Mouse (Mus musculus): ENCODE data around the gene Large1. TPM values are rescaled to one million over a fixed set of nuclear protein-coding genes. Genes with fewer than 3 reads are reported as not detected.

Gene Large1
- total and polyA plus RNA-seq, 3 experiments = not detected

DNA sequence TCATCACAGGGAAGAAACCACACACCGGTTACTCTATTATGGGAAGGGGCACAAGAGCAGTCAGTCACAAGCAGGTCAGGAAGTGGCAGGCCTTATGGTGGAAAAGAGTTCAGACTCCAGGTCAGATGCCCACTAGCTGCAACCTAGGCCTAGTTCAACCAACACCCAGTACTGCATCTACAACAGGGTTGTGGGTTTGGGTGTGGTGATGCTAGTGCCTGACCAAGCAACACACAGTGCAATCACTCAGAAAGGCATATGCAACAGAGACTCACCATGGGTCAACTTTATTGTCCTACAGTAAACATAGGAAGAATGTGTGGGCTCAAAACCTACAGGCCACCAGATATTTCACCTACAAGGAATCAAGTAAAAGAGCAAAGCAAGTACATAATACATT lies 155.6 kb downstream of the Large1 start:
- Histone ChIP-seq H3K79me2 (replicated peaks; ENCODE audit: control insufficient read depth, extremely low read depth, insufficient read depth, poor library complexity, severe bottlenecking) (no peaks in the 10 kb centered on the region), H3K4me1 (ENCODE audit: control insufficient read depth in 1 of 2, insufficient read depth in 2 of 2) (no peaks in the 10 kb centered on the region), H3K36me3 (replicated peaks in 1 of 2; ENCODE audit: control insufficient read depth in 1 of 2, insufficient read depth in 1 of 2, low read length in 1 of 2) (no peaks in the 10 kb centered on the region), H3K9ac (ENCODE audit: insufficient read depth, low read depth) (no peak overlapping the region), H3K27me3 (replicated peaks) (peaks cover 2% of the 10 kb centered on the region), H3K4me2 (ENCODE audit: insufficient read depth, low read depth, poor library complexity, severe bottlenecking) (no peak overlapping the region), H3K9me3 (replicated peaks; ENCODE audit: low read length) (no peaks in the 10 kb centered on the region), H3K27ac (ENCODE audit: insufficient read depth, low read depth) (no peak overlapping the region), H3K4me3 (replicated peaks in 1 of 3; ENCODE audit: low read depth in 2 of 3, low read length in 2 of 3, poor library complexity in 1 of 3) (no peak overlapping the region)
- no peak for TF ChIP-seq ELF1 (IDR thresholded peaks at IDR 0.05; ENCODE audit: low read depth, low read length)
- TF ChIP-seq USF2 (conservative IDR thresholded peaks at IDR 0.05; ENCODE audit: low read depth, low read length) = no peak
- no peak for TF ChIP-seq SMC3 (IDR thresholded peaks at IDR 0.05; ENCODE audit: low read depth, low read length)
- TF ChIP-seq POLR2AphosphoS2 (IDR thresholded peaks at IDR 0.05; ENCODE audit: low read depth, low read length) = no peak
- no peak for TF ChIP-seq GABPA (IDR thresholded peaks at IDR 0.05; ENCODE audit: insufficient replicate concordance, low read depth, low read length)
- TF ChIP-seq ZMIZ1 (IDR thresholded peaks at IDR 0.05; ENCODE audit: low read depth, low read length) = no peak
- TF ChIP-seq CTCF (conservative IDR thresholded peaks at IDR 0.05 in 1 of 2, IDR thresholded peaks at IDR 0.05 in 1 of 2; ENCODE audit: low read depth in 2 of 2, low read length in 2 of 2) = no peak
- TF ChIP-seq TCF12 (IDR thresholded peaks at IDR 0.05; ENCODE audit: low read depth, low read length) = no peak
- in situ Hi-C loops (cut with MboI; ENCODE audit: low pct_ligation_motif_present, low pct_unique_long_range_greater_than_20kb, low sequenced_read_pairs) = no loop called here
- no peak for DNase-seq (ENCODE audit: extremely low read depth)
- dilution Hi-C loops (cut with MboI; ENCODE audit: extremely low pct_ligation_motif_present, extremely low pct_unique_long_range_greater_than_20kb, low sequenced_read_pairs) = no loop called here

DNA sequence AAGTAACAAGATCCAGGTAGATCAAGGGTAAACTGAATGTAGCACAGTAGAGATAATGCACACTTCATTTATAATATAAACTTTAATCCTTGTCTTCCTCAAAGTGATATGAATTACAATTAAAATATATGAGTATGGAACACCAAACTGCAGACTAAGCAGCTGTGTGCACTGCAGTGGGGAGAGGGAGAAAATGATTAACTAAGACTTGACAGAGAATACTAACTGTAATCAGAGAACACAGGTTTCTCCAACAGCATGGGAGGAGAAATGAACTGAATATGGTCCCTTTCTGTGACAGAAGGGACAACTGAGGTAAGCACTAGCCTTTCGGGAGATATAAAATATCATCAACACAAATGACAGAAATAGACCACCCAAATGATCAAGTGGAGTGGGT lies 164.7 kb downstream of the Large1 start:
- peaks cover 14% of the 10 kb centered on the region for H3K27me3 ChIP-seq (replicated peaks)
- H3K4me2 ChIP-seq (ENCODE audit: insufficient read depth, low read depth, poor library complexity, severe bottlenecking) = no peak overlapping the region
- no peaks in the 10 kb centered on the region for H3K36me3 ChIP-seq (replicated peaks in 1 of 2; ENCODE audit: control insufficient read depth in 1 of 2, insufficient read depth in 1 of 2, low read length in 1 of 2)
- no peak overlapping the region for H3K27ac ChIP-seq (ENCODE audit: insufficient read depth, low read depth)
- in situ Hi-C loops (cut with MboI; ENCODE audit: low pct_ligation_motif_present, low pct_unique_long_range_greater_than_20kb, low sequenced_read_pairs) (no loop called here), dilution Hi-C loops (cut with MboI; ENCODE audit: extremely low pct_ligation_motif_present, extremely low pct_unique_long_range_greater_than_20kb, low sequenced_read_pairs) (no loop called here)
- H3K4me1 ChIP-seq (ENCODE audit: control insufficient read depth in 1 of 2, insufficient read depth in 2 of 2) = no peaks in the 10 kb centered on the region
- no peak overlapping the region for H3K9ac ChIP-seq (ENCODE audit: insufficient read depth, low read depth)
- no peak overlapping the region for H3K4me3 ChIP-seq (replicated peaks in 1 of 3; ENCODE audit: low read depth in 2 of 3, low read length in 2 of 3, poor library complexity in 1 of 3)
- no peaks in the 10 kb centered on the region for H3K79me2 ChIP-seq (replicated peaks; ENCODE audit: control insufficient read depth, extremely low read depth, insufficient read depth, poor library complexity, severe bottlenecking)
- no peaks in the 10 kb centered on the region for H3K9me3 ChIP-seq (replicated peaks; ENCODE audit: low read length)
- TF ChIP-seq ZKSCAN1 (IDR thresholded peaks at IDR 0.05; ENCODE audit: borderline replicate concordance, low read depth, low read length) (no peak), PAX5 (IDR thresholded peaks at IDR 0.05; ENCODE audit: low read length) (no peak), SMC3 (IDR thresholded peaks at IDR 0.05; ENCODE audit: low read depth, low read length) (no peak), ZNF384 (IDR thresholded peaks at IDR 0.05; ENCODE audit: low read depth, low read length) (no peak), IRF4 (IDR thresholded peaks at IDR 0.05; ENCODE audit: low read depth, low read length) (no peak), JUN (IDR thresholded peaks at IDR 0.05; ENCODE audit: insufficient read depth, low read depth, low read length) (no peak), POLR2AphosphoS2 (IDR thresholded peaks at IDR 0.05; ENCODE audit: low read depth, low read length) (no peak), MAFK (IDR thresholded peaks at IDR 0.05; ENCODE audit: insufficient replicate concordance, low read length) (no peak), USF2 (conservative IDR thresholded peaks at IDR 0.05; ENCODE audit: low read depth, low read length) (no peak), ZMIZ1 (IDR thresholded peaks at IDR 0.05; ENCODE audit: low read depth, low read length) (no peak), NELFE (IDR thresholded peaks at IDR 0.05; ENCODE audit: low read depth, low read length) (no peak), MAX (IDR thresholded peaks at IDR 0.05; ENCODE audit: low read length) (no peak), CTCF (conservative IDR thresholded peaks at IDR 0.05 in 1 of 2, IDR thresholded peaks at IDR 0.05 in 1 of 2; ENCODE audit: low read depth in 2 of 2, low read length in 2 of 2) (no peak), EP300 (IDR thresholded peaks at IDR 0.05; ENCODE audit: low read length) (no peak), BHLHE40 (IDR thresholded peaks at IDR 0.05; ENCODE audit: low read depth, low read length) (no peak), NRF1 (IDR thresholded peaks at IDR 0.05; ENCODE audit: low read depth, low read length) (no peak), ETS1 (conservative IDR thresholded peaks at IDR 0.05; ENCODE audit: low read depth, low read length) (no peak), E2F4 (IDR thresholded peaks at IDR 0.05; ENCODE audit: insufficient replicate concordance, low read depth, low read length) (no peak), ZC3H11A (IDR thresholded peaks at IDR 0.05; ENCODE audit: low read depth, low read length) (no peak)
- DNase-seq (ENCODE audit: extremely low read depth) = no peak

Data from CH12.LX (cell line).